Mouse (Mus musculus): Measurements from ENCODE around the gene Cyp4v3. TPM values are rescaled to one million over a fixed set of nuclear protein-coding genes. Genes with fewer than 3 reads are reported as not detected.

Gene Cyp4v3
- total RNA-seq, 2 experiments from 2014 or later = 1.9 to 2.1 TPM

DNA sequence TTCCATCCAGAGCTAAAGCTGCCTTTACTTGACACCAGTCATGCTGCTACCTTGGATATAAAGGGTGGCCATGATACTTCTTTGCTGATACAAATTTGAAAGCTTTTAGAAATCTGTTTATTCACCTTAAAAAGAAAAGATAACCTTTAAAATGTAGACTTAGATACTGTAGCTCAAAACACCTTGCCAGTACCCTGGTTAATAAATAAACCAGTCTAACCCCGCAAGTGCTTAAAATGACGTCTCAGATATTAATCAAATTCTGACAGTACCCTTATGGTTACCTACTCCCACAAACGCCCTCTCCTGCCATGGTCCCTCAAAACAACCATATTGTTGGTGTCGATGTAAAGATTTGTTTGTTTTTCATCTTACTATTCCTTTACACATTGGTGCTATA is 8.9 kb downstream of the Cyp4v3 start:
- intact Hi-C loops (cut with DNase I) = no loop called here

GRCm38 (mm10) chr8:45321365-45321764 is 11.7 kb downstream of the Cyp4v3 start:
- intact Hi-C loops (cut with DNase I) = no loop called here
- no peak for DNase-seq (ENCODE audit: low spot score)

More for the DNA sequence above, 8.9 kb downstream of the Cyp4v3 start:
- DNase-seq (ENCODE audit: low spot score) = no peak

GRCm38 (mm10) chr8:45320930-45321329 is 12.1 kb downstream of the Cyp4v3 start:
- intact Hi-C loops (cut with DNase I) = no loop called here

DNA sequence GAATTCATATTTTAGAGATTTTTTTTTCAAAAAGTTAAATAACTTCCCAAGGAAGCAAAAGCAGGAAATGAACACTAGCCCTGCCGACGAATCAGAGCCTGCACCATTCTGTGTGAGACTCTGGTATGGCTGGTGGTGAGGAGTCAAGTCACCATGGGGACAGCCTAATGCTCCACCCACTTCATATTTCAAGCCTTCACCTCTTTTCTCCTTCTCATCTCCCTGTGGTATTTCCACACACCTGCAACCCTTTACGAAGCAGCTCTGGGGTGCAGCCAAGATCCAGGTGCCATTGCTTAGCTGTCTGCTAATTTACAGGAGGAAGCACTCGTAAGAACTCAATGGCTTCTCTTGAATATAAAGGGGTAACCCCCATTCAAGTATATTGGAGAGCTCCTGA is 22.0 kb downstream of the Cyp4v3 start:
- intact Hi-C loops (cut with DNase I) = no loop called here
- no peak for DNase-seq (ENCODE audit: low spot score)

More at GRCm38 (mm10) chr8:45320930-45321329, 12.1 kb downstream of the Cyp4v3 start:
- DNase-seq (ENCODE audit: low spot score) = no peak

DNA sequence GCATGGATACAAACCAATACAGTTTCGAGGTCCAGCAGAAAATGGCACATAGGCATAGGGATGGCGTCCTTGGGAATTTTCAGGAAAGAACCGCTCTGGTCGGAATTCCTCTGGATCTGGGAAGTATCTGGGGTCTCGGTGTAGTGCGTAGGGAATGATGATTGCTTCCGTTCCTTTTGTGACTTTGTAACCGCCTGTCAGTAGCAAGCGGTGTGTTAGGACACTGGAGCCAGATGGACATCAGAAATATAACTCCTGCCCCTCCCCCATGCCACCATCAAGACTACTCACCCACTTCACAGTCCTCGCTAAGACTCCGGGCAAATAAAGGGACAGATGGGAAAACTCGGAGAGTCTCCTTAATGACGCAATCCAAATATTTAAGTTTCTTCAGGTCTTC is 24.6 kb downstream of the Cyp4v3 start, which contains the start of gene Gm45753:
Gene Gm45753 (minus strand): TSS at position 101 of the 400 bp plus-strand sequence.
- no peak for DNase-seq (ENCODE audit: low spot score)
- intact Hi-C loops (cut with DNase I) = no loop called here

DNA sequence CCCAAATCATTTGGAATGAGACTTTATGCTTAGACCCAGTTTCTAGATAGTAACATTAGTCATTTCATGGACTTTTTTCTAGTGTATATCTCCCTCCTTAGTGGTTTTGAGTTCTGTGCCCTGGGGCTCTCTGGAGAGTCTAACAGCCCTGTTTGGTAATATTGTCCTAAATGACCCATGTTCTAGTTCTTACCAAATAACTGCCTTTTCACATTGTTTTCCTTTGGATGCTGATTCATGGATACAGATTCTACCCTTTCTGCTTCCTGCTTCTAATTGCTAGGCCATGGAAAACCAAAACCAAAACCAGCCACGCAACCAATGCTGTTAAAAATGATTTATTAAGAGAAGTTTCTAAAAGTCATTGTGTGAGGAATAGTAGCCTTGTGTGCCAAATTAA is 27.5 kb downstream of the Cyp4v3 start:
- intact Hi-C loops (cut with DNase I) = no loop called here
- DNase-seq (ENCODE audit: low spot score) = no peak

DNA sequence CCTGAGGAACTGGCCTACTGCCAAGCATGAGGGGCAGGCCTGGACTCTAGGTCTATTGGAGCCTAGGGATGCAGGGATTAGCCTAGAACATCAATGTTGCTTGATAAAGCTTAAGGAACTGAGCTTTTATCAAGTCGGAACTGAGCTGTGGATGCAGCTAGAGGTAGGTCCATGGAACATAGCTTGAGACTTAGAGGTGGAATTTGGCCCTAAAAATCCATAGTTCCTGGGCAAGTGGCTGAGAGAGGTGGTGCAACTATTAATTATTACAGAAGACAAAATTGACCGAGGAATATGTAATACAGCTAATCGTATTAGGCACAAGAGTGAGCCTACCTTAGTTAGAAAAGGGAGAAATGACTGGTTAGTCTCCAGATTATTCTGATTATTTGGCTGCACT is 28.7 kb downstream of the Cyp4v3 start:
- no peak for DNase-seq (ENCODE audit: low spot score)
- intact Hi-C loops (cut with DNase I) = no loop called here

DNA sequence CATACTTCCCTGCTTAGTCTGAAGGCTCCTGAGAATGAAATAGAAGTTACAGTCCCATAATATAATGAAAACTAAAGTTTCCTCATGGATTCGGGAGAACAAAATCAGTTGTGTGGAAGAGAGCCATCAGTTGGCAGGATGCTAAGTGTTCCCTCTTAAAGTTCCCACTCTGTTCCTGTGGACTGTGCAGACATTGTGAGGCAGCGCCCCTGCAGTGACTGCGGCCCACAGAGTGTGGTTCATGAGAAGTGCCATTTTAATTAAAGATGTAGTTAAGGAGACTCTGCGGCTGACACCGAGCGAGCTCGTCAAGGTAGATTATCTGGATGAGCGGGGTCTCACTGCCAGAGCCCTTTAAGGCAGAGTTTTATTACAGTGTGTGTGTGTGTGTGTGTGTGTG is 30.6 kb downstream of the Cyp4v3 start:
- no peak for DNase-seq (ENCODE audit: low spot score)
- intact Hi-C loops (cut with DNase I) = no loop called here

GRCm38 (mm10) chr8:45295276-45295675 is 37.7 kb downstream of the Cyp4v3 start:
- DNase-seq (ENCODE audit: low spot score) = no peak
- intact Hi-C loops (cut with DNase I) = no loop called here

DNA sequence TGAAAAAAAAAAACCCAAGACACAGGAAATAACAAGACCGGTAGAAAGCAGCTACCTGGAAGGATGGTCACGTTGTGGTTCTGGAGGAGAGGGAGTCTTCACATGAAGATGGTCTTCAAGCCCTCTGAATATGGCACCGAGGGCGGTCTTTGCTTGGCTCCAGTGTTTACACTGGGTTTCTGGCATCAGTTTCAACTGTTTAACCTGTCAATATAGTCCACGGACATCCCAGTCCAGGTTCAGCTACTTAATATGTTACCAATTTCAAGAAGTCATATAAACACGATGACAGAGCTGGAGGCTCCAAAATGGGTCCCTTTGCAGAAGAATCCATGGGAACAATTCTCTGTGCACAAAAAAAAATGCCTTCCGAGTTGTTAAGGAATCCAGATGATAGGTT is 38.3 kb downstream of the Cyp4v3 start, which contains the start of gene Klkb1:
Gene Klkb1 (minus strand): TSS at position 173 of the 400 bp plus-strand sequence.
- no peak for DNase-seq (ENCODE audit: low spot score)
- intact Hi-C loops (cut with DNase I) = no loop called here

DNA sequence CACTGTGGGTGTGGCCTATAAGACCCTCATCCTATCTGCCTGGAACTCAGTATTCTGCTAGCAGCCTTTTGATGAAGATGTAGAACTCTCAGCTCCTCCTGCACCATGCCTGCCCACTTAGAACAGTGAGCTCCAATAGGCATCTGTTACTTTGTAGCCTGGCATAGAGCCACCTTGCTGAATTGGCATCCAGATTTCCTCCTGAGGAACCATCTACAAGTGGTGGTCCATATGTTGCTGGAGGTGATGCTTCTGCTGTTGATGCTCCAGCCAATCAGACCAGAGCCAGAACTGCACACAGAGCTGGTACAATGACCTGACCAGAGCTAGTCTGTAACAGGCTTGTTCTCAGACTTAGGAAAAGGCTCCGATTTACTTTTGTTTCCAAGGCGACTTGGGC is 41.2 kb downstream of the Cyp4v3 start:
- DNase-seq (ENCODE audit: low spot score) = no peak
- intact Hi-C loops (cut with DNase I) = no loop called here

DNA sequence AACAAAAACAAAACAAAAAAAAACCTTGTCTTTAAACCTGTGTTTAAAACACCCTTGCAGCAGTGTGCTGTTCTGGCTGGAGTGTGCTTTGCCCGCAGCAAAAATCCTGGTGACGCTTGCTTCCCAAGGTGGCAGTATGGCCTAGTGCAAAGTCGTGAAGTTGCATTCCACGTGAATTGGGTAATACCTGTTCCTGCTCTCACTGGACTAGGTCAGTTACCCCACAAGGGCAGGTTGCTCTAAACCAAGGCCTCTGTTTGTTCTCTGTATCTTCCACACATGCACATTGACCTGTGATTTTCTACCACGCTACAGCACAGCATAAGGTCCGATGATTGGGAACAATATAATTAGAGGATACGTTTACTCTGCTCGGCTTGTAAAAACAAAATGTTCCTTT is 51.4 kb downstream of the Cyp4v3 start:
- no peak for DNase-seq (ENCODE audit: low spot score)
- intact Hi-C loops (cut with DNase I) = no loop called here

- intact Hi-C loops (cut with DNase I) = no loop called here
- no peak for DNase-seq (ENCODE audit: low spot score)
Measured at GRCm38 (mm10) chr8:45277453-45277852, 55.6 kb downstream of the Cyp4v3 start.

DNA sequence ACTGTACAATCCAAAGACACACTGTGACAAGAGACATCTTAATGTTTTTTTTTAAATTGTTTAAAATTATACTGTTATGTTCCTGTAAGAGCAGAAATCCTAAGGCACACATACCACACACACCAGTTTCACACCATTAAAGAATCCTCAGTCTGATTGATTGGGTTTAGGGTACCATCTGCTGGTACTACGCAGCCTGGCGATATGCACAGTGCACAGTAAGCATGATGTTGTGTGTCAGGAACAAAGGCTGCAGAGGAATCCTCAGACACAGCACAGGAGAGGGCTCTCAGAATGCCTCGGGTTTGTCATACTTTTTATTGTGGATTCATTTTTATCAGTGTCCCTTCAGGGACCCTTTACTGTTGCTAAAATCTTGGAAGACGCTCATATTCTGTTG is 58.7 kb downstream of the Cyp4v3 start:
- DNase-seq (ENCODE audit: low spot score) = no peak
- intact Hi-C loops (cut with DNase I) = no loop called here

GRCm38 (mm10) chr8:45269056-45269455 is 64.0 kb downstream of the Cyp4v3 start:
- DNase-seq (ENCODE audit: low spot score) = no peak
- intact Hi-C loops (cut with DNase I) = no loop called here

DNA sequence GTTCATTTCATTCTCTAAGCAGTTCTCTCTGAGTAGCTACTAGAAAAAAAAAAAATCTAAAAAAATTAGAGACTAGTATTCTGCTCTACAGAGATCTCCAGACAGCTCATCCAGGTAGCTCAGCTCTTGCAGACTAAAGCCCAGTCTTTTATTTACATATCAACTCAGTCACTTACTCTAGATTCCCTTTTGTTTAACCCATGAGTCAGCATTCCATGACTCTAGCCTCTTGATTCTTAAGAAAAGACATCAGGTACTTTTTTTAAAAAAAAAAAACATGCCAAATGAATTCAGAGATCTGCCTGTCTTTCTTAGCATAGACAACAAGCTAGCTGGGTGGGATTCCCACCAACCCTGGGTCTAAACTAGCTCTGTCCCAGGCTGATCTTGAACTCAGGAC is 64.5 kb downstream of the Cyp4v3 start:
- DNase-seq (ENCODE audit: low spot score) = no peak
- intact Hi-C loops (cut with DNase I) = no loop called here

DNA sequence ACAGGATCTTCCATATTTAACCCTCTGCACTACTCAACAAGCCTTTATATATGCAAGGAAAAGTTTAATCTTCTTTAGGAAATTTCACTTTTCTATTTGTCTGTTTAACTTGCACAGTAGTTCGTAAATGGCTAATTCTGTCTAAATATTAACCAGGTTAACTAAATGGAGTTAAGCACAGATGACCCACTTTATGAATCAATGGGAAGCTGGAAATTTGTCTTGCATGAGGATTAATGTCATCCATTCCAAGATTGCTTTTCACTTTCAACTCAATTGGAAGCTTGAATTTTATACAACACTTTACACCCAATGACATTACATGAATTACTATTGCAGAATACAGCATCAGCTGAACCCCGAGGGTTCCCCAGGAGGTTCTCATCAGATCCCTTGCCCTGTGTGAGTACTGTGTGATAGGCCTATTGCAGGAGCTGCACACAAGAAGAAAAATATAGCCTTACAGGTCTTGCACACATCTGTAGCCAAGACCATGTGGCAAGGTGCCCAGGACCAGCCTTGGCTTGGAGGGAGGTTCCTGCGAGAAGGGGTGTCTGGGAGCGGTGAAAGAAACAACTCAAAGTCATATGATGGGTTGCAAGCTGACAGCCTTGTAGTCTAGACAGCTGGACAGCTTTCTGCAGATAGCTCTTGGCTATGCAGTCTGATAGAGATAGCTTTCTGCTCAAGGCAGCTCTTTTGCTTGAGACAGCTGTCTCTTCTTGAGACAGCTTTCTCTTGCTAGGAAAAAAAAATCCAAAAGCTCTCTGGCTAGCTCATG is 65.2 kb downstream of the Cyp4v3 start:
- DNase-seq (ENCODE audit: low spot score) = peak; percentile 7
- intact Hi-C loops (cut with DNase I) = no loop called here

DNA sequence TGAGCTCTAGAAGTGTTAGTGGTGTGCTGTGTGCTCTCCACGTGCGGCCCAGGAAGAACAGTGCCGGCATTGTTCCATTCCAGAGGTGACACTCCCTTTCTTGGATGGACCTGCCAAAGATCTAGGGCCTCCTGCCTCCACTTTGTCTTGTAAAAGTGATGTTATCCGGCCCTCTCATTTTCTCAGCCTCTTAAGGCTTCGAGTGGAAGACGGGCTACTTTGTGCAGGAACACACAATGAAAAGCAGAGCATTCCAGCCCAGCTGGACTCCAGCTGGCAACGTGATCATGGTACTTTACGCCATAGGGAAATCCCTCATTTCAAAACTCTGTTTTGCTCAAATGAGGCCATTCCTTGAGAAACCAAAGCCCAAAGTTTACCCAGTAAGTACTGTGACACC is 66.0 kb downstream of the Cyp4v3 start:
- intact Hi-C loops (cut with DNase I) = no loop called here
- no peak for DNase-seq (ENCODE audit: low spot score)

DNA sequence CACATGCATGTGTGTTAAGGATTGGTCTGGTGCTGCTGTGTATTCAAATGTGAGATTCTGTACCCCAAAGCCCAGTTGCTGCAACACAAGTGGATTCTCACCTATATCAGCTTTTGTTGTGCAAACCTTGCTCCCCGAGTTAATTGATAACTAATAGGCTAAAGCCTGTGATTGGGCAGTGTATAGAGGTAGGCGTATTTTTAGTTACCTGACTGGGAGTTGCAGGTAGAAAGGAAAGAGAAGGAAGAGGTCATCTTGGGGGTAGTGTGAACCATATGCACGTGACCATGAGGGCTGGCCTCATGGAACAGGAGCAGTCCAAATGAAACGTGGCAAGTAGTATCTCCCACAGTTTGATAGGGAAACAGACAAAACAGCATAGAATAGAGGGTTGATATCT is 68.1 kb downstream of the Cyp4v3 start:
- intact Hi-C loops (cut with DNase I) = no loop called here
- DNase-seq (ENCODE audit: low spot score) = no peak

- DNase-seq (ENCODE audit: low spot score) = no peak
- intact Hi-C loops (cut with DNase I) = no loop called here
Measured at GRCm38 (mm10) chr8:45262851-45263250, 70.2 kb downstream of the Cyp4v3 start.

DNA sequence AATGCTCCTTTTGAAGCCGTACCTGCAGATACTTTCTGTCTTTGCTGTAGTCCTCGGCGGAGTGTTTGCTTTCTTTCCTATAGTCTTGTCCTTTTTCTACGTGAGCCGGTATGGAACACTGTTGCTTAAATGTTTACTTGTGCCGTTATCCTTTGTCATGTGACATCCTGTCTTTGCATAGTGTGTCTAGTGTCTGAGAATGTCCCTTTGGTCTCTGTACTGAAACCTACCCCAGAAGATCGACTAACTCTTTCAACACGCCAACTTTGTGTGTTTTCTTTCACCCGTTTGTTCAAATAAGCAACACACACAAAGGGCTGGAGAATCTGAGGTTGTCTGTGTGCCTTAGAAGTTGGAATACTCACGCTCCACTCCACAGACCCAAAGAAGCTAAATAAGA is 71.1 kb downstream of the Cyp4v3 start, which contains the start of gene F11:
Gene F11 (minus strand): TSS at position 112 of the 400 bp plus-strand sequence.
- no peak for DNase-seq (ENCODE audit: low spot score)
- intact Hi-C loops (cut with DNase I) = no loop called here

DNA sequence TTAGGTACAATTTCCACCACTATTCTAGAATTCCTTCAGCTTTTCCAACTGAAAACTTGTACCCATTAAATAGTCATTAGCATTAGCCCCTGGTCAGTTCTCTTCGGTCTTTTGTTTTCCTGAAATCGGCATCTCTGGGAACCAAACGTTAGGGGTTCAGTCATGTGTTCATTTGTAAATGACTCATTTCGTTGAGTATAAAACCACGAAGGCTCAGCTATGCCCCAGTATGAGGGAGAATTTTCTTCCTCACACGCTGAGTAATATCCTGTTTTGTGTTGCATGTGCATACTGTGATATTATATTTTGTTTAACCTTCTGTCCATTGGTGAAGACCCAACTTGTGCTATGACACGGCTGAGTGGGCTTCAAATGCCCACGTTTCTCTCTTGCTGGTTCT is 74.6 kb downstream of the Cyp4v3 start:
- no peak for DNase-seq (ENCODE audit: low spot score)
- intact Hi-C loops (cut with DNase I) = no loop called here
